Mouse (Mus musculus) forebrain, embryonic 16.5 days (tissue): ENCODE data around the gene Nrxn3. TPM values are rescaled to one million over a fixed set of nuclear protein-coding genes. Genes with fewer than 3 reads are reported as not detected.
A peak's percentile ranks its signal among the peaks of the same experiment; 100 is the strongest.

Experiments
- ATAC-seq: fragments of 200-750 bp; cut with Nextera tagmentation; 2 replicates; pipeline ENCODE4 v1.8.0; 2017; ENCODE audit warnings: mild to moderate bottlenecking, moderate library complexity
- H3K27ac ChIP-seq: fragments of 300-500 bp; sonication (generic); 2 replicates; pipeline ENCODE4 v1.5.1; 2014; ENCODE audit warnings: low read length, control low read depth
- H3K27me3 ChIP-seq: fragments of 300-500 bp; sonication (generic); replicated peaks from 2 replicates; pipeline ENCODE4 v1.6.1; 2014; ENCODE audit warnings: low read length; ENCODE audit not compliant: control insufficient read depth, insufficient read depth
- H3K36me3 ChIP-seq: fragments of 300-500 bp; sonication (generic); 2 replicates; pipeline ENCODE4 v1.6.1; 2014; ENCODE audit not compliant: control insufficient read depth, insufficient read depth
- H3K4me1 ChIP-seq: fragments of 300-500 bp; sonication (generic); replicated peaks from 2 replicates; pipeline ENCODE4 v1.6.1; 2014; ENCODE audit warnings: low read length; ENCODE audit not compliant: control insufficient read depth, insufficient read depth
- H3K4me2 ChIP-seq: fragments of 300-500 bp; sonication (generic); 2 replicates; pipeline ENCODE4 v1.6.1; 2014; ENCODE audit warnings: mild to moderate bottlenecking, low read length, control low read depth
- H3K4me3 ChIP-seq: fragments of 300-500 bp; sonication (generic); replicated peaks from 2 replicates; pipeline ENCODE4 v1.5.1; 2014; ENCODE audit warnings: mild to moderate bottlenecking, low read length, control low read depth
- H3K9ac ChIP-seq: fragments of 300-500 bp; sonication (generic); replicated peaks from 2 replicates; pipeline ENCODE4 v1.6.1; 2014; ENCODE audit warnings: low read depth, low read length, control low read depth
- H3K9me3 ChIP-seq: fragments of 300-500 bp; sonication (generic); 2 replicates; pipeline ENCODE4 v1.6.1; 2016; ENCODE audit warnings: low read length; ENCODE audit not compliant: control insufficient read depth
- WGBS: fragments of 180-500 bp; shearing (Covaris S2); extraction: QIAGEN DNeasy Blood & Tissue Kit; methylation state at CpG from one replicate; pipeline ENCODE4 v1.1.7; 2014; 5-methylcytosine and 5-hydroxymethylcytosine counted together
- polyA plus RNA-seq: library from polyadenylated mRNA; unstranded; fragments of >200 nt; fragmentation: Nextera tagmentation; extraction: Ambion mirVana; gene quantifications from 2 replicates; pipeline ENCODE4 v1.2.1, GENCODE M21; 2015

The Nrxn3 gene
- polyA plus RNA-seq, 1 experiment from 2014 or later = 117 TPM

- no peak overlapping the region for H3K4me2 ChIP-seq
- H3K4me3 ChIP-seq = no peak overlapping the region
- no peak overlapping the region for H3K27ac ChIP-seq
- H3K36me3 ChIP-seq = no peaks in the 10 kb centered on the region
- H3K27me3 ChIP-seq = no peaks in the 10 kb centered on the region
- ATAC-seq = no peak
- no peaks in the 10 kb centered on the region for H3K9me3 ChIP-seq
- H3K4me1 ChIP-seq = no peaks in the 10 kb centered on the region
- 100% methylated on average over 1 of the region's 1 CpGs for WGBS
- no peak overlapping the region for H3K9ac ChIP-seq
Observed at GRCm38 (mm10) chr12:88830851-88831250, 108.2 kb downstream of the Nrxn3 start.

- no peak for ATAC-seq
- H3K4me1 ChIP-seq = no peaks in the 10 kb centered on the region
- H3K36me3 ChIP-seq = no peaks in the 10 kb centered on the region
- H3K4me2 ChIP-seq = no peak overlapping the region
- H3K27ac ChIP-seq = no peak overlapping the region
- no peaks in the 10 kb centered on the region for H3K9me3 ChIP-seq
- H3K27me3 ChIP-seq = no peaks in the 10 kb centered on the region
- WGBS = 33% methylated on average over 2 of the region's 2 CpGs
- no peak overlapping the region for H3K9ac ChIP-seq
- no peak overlapping the region for H3K4me3 ChIP-seq
Observed at GRCm38 (mm10) chr12:88835821-88836220, 113.1 kb downstream of the Nrxn3 start.

GRCm38 (mm10) chr12:88839724-88840123, 117.0 kb downstream of the Nrxn3 start:
- H3K9ac ChIP-seq = no peak overlapping the region
- H3K27me3 ChIP-seq = no peaks in the 10 kb centered on the region
- no peaks in the 10 kb centered on the region for H3K36me3 ChIP-seq
- no peak for ATAC-seq
- no peak overlapping the region for H3K4me3 ChIP-seq
- no peak overlapping the region for H3K4me2 ChIP-seq
- WGBS = 94% methylated on average over 7 of the region's 7 CpGs
- H3K4me1 ChIP-seq = no peaks in the 10 kb centered on the region
- H3K27ac ChIP-seq = no peak overlapping the region
- no peaks in the 10 kb centered on the region for H3K9me3 ChIP-seq

- Histone ChIP-seq H3K9me3 (no peaks in the 10 kb centered on the region), H3K9ac (no peak overlapping the region), H3K4me1 (no peaks in the 10 kb centered on the region), H3K27ac (no peak overlapping the region), H3K4me2 (no peak overlapping the region), H3K4me3 (no peak overlapping the region), H3K36me3 (no peaks in the 10 kb centered on the region), H3K27me3 (no peaks in the 10 kb centered on the region)
- 80% methylated on average over 6 of the region's 6 CpGs for WGBS
- ATAC-seq = no peak
Observed at GRCm38 (mm10) chr12:88841350-88841749, 118.7 kb downstream of the Nrxn3 start.

- Histone ChIP-seq H3K4me1 (peaks cover 13% of the 10 kb centered on the region), H3K27ac (peak overlapping the region; percentile 12), H3K4me3 (no peak overlapping the region), H3K9me3 (no peaks in the 10 kb centered on the region), H3K27me3 (no peaks in the 10 kb centered on the region), H3K4me2 (no peak overlapping the region), H3K36me3 (no peaks in the 10 kb centered on the region), H3K9ac (no peak overlapping the region)
- WGBS = 47% methylated on average over 6 of the region's 6 CpGs
- peak; percentile 69 for ATAC-seq
Observed at GRCm38 (mm10) chr12:88850400-88851179, 127.9 kb downstream of the Nrxn3 start.

- peaks cover 22% of the 10 kb centered on the region for H3K4me1 ChIP-seq
- H3K36me3 ChIP-seq = no peaks in the 10 kb centered on the region
- peak; percentile 23; the same call in 1 of the 2 replicates for ATAC-seq
- H3K27me3 ChIP-seq = no peaks in the 10 kb centered on the region
- 45% methylated on average over 4 of the region's 4 CpGs for WGBS
- H3K27ac ChIP-seq = no peak overlapping the region
- H3K9ac ChIP-seq = no peak overlapping the region
- no peak overlapping the region for H3K4me2 ChIP-seq
- H3K4me3 ChIP-seq = no peak overlapping the region
- no peaks in the 10 kb centered on the region for H3K9me3 ChIP-seq
Observed at GRCm38 (mm10) chr12:88854039-88854438, 131.4 kb downstream of the Nrxn3 start.

- H3K27me3 ChIP-seq = no peaks in the 10 kb centered on the region
- no peaks in the 10 kb centered on the region for H3K9me3 ChIP-seq
- H3K4me3 ChIP-seq = no peak overlapping the region
- peaks cover 36% of the 10 kb centered on the region for H3K4me1 ChIP-seq
- no peak overlapping the region for H3K27ac ChIP-seq
- H3K9ac ChIP-seq = no peak overlapping the region
- no peaks in the 10 kb centered on the region for H3K36me3 ChIP-seq
- no peak for ATAC-seq
- H3K4me2 ChIP-seq = no peak overlapping the region
- 40% methylated on average over 2 of the region's 2 CpGs for WGBS
Observed at GRCm38 (mm10) chr12:88857701-88858100, 135.0 kb downstream of the Nrxn3 start.

- Histone ChIP-seq H3K4me2 (peak overlapping the region; percentile 16), H3K27me3 (no peaks in the 10 kb centered on the region), H3K27ac (peak overlapping the region; percentile 86), H3K4me3 (no peak overlapping the region), H3K36me3 (no peaks in the 10 kb centered on the region), H3K4me1 (peaks cover 28% of the 10 kb centered on the region), H3K9me3 (no peaks in the 10 kb centered on the region), H3K9ac (no peak overlapping the region)
- 8% methylated on average over 6 of the region's 6 CpGs for WGBS
- peak; percentile 90 for ATAC-seq
Observed at GRCm38 (mm10) chr12:88859456-88860345, 137.0 kb downstream of the Nrxn3 start.

GRCm38 (mm10) chr12:88860397-88860796, 137.7 kb downstream of the Nrxn3 start:
- 4% methylated on average over 4 of the region's 4 CpGs for WGBS
- no peaks in the 10 kb centered on the region for H3K36me3 ChIP-seq
- ATAC-seq = peak; percentile 90
- H3K9ac ChIP-seq = no peak overlapping the region
- peak overlapping the region; percentile 86 for H3K27ac ChIP-seq
- no peaks in the 10 kb centered on the region for H3K9me3 ChIP-seq
- peaks cover 28% of the 10 kb centered on the region for H3K4me1 ChIP-seq
- H3K4me3 ChIP-seq = no peak overlapping the region
- no peak overlapping the region for H3K4me2 ChIP-seq
- no peaks in the 10 kb centered on the region for H3K27me3 ChIP-seq
